Comparison of ENCODE assay signal across 10 mouse cellular contexts in the genomic region with DNA sequence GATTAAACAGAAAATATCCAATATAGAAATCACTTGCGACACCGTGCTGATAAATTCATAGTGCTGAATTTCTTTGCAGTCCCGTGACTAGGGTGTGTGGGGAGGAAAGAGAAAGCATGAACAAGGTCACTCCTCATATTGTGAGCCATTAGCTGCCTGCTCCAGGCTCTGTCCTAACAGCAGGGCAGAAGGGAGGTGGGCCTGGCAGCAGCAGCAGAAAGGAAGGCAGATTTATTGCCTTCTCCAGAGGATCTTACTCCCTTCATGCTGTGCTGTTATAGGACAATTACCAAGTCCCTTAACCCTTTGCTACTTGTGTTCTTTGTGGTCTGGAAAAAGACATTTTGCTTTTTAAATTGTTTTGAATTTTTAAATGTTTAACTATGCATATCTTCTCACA.
DNase-seq lines count a peak whose midpoint lies in the region; ATAC-seq and TF ChIP-seq lines count a peak whose summit lies in the region.
"Had no signal": no experiment of that assay in that cellular context is flagged by ENCODE, and none has a peak within 500 bp of the region (broad histone marks: within the 10 kb centered on the region; RNA-seq: fewer than 3 reads in every experiment).

No protein-coding gene starts in this region.

- no peak for TF ChIP-seq POLR2A in heart, adult 2 months (IDR thresholded peaks at IDR 0.05; ENCODE audit: insufficient read depth, low read depth, low read length)

- no peaks in the 10 kb centered on the region for H3K9me3 ChIP-seq in forebrain, embryonic 11.5 days (ENCODE audit: control insufficient read depth, low read length)
- H3K9me3 ChIP-seq in forebrain, embryonic 13.5 days (replicated peaks): no peaks in the 10 kb centered on the region
- no peaks in the 10 kb centered on the region for H3K9me3 ChIP-seq in limb, embryonic 11.5 days (ENCODE audit: control insufficient read depth, low read length)
- H3K9me3 ChIP-seq: embryonic facial prominence, embryonic 15.5 days; heart, embryonic 13.5 days had no signal

- ATAC-seq in forebrain, embryonic 11.5 days (replicated peaks; ENCODE audit: low FRiP score): 0 out of 2 replicates have a peak, but pooled peaks have one; percentile 39
- ATAC-seq in forebrain, embryonic 13.5 days: no peak
- peak; percentile 54; the same call in 1 of the 2 replicates for ATAC-seq in limb, embryonic 11.5 days (ENCODE audit: insufficient number of reproducible peaks, low FRiP score, low TSS enrichment, low read depth)

- no peak overlapping the region for H3K27ac ChIP-seq in forebrain, embryonic 11.5 days (ENCODE audit: low read depth, low read length)
- no peak overlapping the region for H3K27ac ChIP-seq in forebrain, embryonic 13.5 days
- no peak overlapping the region for H3K27ac ChIP-seq in limb, embryonic 11.5 days (replicated peaks; ENCODE audit: low read depth, low read length)
- no peak overlapping the region for H3K27ac ChIP-seq in heart, adult 2 months
- H3K27ac ChIP-seq: embryonic facial prominence, embryonic 15.5 days; heart, embryonic 13.5 days had no signal

- H3K9ac ChIP-seq in forebrain, embryonic 11.5 days (ENCODE audit: low read length): no peak overlapping the region
- H3K9ac ChIP-seq in forebrain, embryonic 13.5 days: no peak overlapping the region
- no peak overlapping the region for H3K9ac ChIP-seq in limb, embryonic 11.5 days (ENCODE audit: low read length)
- H3K9ac ChIP-seq in heart, adult 2 months (ENCODE audit: low read depth, low read length): no peak overlapping the region
- H3K9ac ChIP-seq: embryonic facial prominence, embryonic 15.5 days; heart, embryonic 13.5 days; lung, embryonic 14.5 days had no signal

- H3K27me3 ChIP-seq in forebrain, embryonic 11.5 days (ENCODE audit: control insufficient read depth, insufficient read depth, low read length): no peaks in the 10 kb centered on the region
- H3K27me3 ChIP-seq in forebrain, embryonic 13.5 days: no peaks in the 10 kb centered on the region
- H3K27me3 ChIP-seq in limb, embryonic 11.5 days (ENCODE audit: control insufficient read depth, insufficient read depth, low read length): no peaks in the 10 kb centered on the region
- no peaks in the 10 kb centered on the region for H3K27me3 ChIP-seq in heart, adult 2 months (ENCODE audit: control insufficient read depth, insufficient read depth, low read length)
- H3K27me3 ChIP-seq: embryonic facial prominence, embryonic 15.5 days; heart, embryonic 13.5 days had no signal

- 74% methylated on average over 3 of the region's 3 CpGs for WGBS in forebrain, embryonic 11.5 days
- 78% methylated on average over 3 of the region's 3 CpGs for WGBS in forebrain, embryonic 13.5 days
- 45% methylated on average over 3 of the region's 3 CpGs for WGBS in limb, embryonic 11.5 days
- 72% methylated on average over 3 of the region's 3 CpGs for WGBS in heart, adult 2 months

- no peak overlapping the region for H3K4me2 ChIP-seq in forebrain, embryonic 11.5 days (ENCODE audit: low read depth, low read length, severe bottlenecking)
- no peak overlapping the region for H3K4me2 ChIP-seq in forebrain, embryonic 13.5 days
- H3K4me2 ChIP-seq in limb, embryonic 11.5 days (ENCODE audit: low read depth, severe bottlenecking): no peak overlapping the region
- H3K4me2 ChIP-seq: embryonic facial prominence, embryonic 15.5 days; heart, embryonic 13.5 days; lung, embryonic 14.5 days had no signal

- no peaks in the 10 kb centered on the region for H3K4me1 ChIP-seq in forebrain, embryonic 11.5 days (replicated peaks; ENCODE audit: control insufficient read depth, insufficient read depth, low read length)
- 0 out of 2 replicates have a peak, but pooled peaks cover 5% of the 10 kb centered on the region for H3K4me1 ChIP-seq in forebrain, embryonic 13.5 days
- H3K4me1 ChIP-seq in limb, embryonic 11.5 days (ENCODE audit: control insufficient read depth, insufficient read depth, low read length): peaks cover 7% of the 10 kb centered on the region; the same call in 1 of the 2 replicates
- no peaks in the 10 kb centered on the region for H3K4me1 ChIP-seq in heart, adult 2 months (ENCODE audit: control insufficient read depth, insufficient read depth, low read length)
- H3K4me1 ChIP-seq: embryonic facial prominence, embryonic 15.5 days; heart, embryonic 13.5 days had no signal

- no peaks in the 10 kb centered on the region for H3K79me2 ChIP-seq in heart, adult 2 months (replicated peaks; ENCODE audit: control insufficient read depth, insufficient read depth, low read length)

- no peak overlapping the region for H3K4me3 ChIP-seq in forebrain, embryonic 11.5 days (ENCODE audit: low read depth, low read length)
- H3K4me3 ChIP-seq in forebrain, embryonic 13.5 days: no peak overlapping the region
- no peak overlapping the region for H3K4me3 ChIP-seq in limb, embryonic 11.5 days (ENCODE audit: low read depth, low read length)
- H3K4me3 ChIP-seq in heart, adult 2 months: no peak overlapping the region
- H3K4me3 ChIP-seq: embryonic facial prominence, embryonic 15.5 days; heart, embryonic 13.5 days had no signal

- DNase-seq in forebrain, embryonic 11.5 days (ENCODE audit: low spot score): no peak
- DNase-seq in retina, postnatal 1 day: peak; percentile 8
- DNase-seq in retina, embryonic 14.5 days (ENCODE audit: low spot score): no peak
- peak; percentile 37 for DNase-seq in limb, embryonic 11.5 days (ENCODE audit: low spot score)
- no peak for DNase-seq in layer of hippocampus, postnatal 25 days (ENCODE audit: extremely low spot score in 1 of 2, low spot score in 1 of 2)
- no peak for DNase-seq in heart, adult 2 months
- DNase-seq: lung, embryonic 14.5 days had no signal

- no peak for TF ChIP-seq CTCF in heart, adult 2 months (IDR thresholded peaks at IDR 0.05)

- no peaks in the 10 kb centered on the region for H3K36me3 ChIP-seq in forebrain, embryonic 11.5 days (ENCODE audit: control insufficient read depth, insufficient read depth, low read length)
- H3K36me3 ChIP-seq in forebrain, embryonic 13.5 days (ENCODE audit: poor library complexity, severe bottlenecking): no peaks in the 10 kb centered on the region
- no peaks in the 10 kb centered on the region for H3K36me3 ChIP-seq in limb, embryonic 11.5 days (ENCODE audit: control insufficient read depth, insufficient read depth, low read length)
- no peaks in the 10 kb centered on the region for H3K36me3 ChIP-seq in heart, adult 2 months (ENCODE audit: control insufficient read depth, insufficient read depth, low read length)
- H3K36me3 ChIP-seq: embryonic facial prominence, embryonic 15.5 days; heart, embryonic 13.5 days had no signal

- intact Hi-C loops in heart, adult 2 months (cut with DNase I): no loop called here

- no peak for TF ChIP-seq EP300 in heart, adult 2 months (IDR thresholded peaks at IDR 0.05; ENCODE audit: insufficient read depth, low read depth, low read length)

Comparison
In these comparisons a context has a peak if more than half of its experiments do, and no peak if none do; other contexts are left out.
1. DNase-seq: peak in retina, postnatal 1 day (single experiment) and limb, embryonic 11.5 days (single experiment); none in forebrain, embryonic 11.5 days (single experiment), retina, embryonic 14.5 days (single experiment), layer of hippocampus, postnatal 25 days (0 of 2) and heart, adult 2 months (0 of 2).